Mouse (Mus musculus): ENCODE measurements around the gene Endod1. TPM values are rescaled to one million over a fixed set of nuclear protein-coding genes. Genes with fewer than 3 reads are reported as not detected.

The Endod1 gene
- polyA plus RNA-seq, 1 experiment from 2014 or later, result 26.8 TPM

DNA sequence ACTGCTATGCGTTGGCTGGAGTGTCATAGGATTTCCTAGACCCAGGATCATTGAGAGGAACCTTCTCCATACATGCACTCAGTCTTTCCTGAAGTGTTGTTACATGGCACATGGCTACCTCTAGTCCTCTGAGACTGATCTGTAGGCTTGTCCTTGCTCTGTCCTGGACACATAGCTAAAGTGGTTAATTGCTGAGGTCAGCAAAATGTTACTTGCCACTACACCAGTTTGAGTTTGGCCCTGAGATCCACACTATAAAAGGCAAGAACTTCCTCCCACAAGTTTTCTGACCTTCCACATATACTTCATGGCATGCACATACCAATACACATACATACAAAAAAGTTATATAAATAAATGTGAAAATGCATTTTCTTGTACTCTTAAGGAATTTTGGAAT lies 64.7 kb downstream of the Endod1 start:
- H3K27ac ChIP-seq (ENCODE audit: low read depth), result no peak overlapping the region
- no peak for DNase-seq (ENCODE audit: low spot score)

DNA sequence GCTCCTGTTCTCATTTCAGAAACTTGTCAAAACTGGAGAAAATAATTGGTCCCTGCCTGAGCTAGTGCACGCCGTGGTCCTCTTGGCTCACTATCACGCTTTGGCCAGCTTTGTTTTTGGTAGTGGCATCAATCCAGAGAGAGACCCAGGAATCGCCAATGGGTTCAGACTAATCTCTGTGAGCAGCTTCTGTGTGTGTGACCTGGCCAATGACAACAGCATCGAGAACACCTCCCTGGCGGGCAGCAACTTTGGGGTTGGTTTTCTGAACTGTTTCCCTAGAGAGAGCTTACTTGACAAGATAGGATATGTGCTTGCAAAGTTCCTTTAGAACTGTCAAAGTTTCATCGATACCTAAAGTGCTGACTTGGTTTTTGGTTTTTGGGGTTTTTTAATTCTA lies 66.8 kb downstream of the Endod1 start:
- Histone ChIP-seq H3K4me3 (ENCODE audit: low read depth, low read length) (no peak overlapping the region), H3K9ac (ENCODE audit: low read length) (no peak overlapping the region), H3K27ac (ENCODE audit: low read depth) (no peak overlapping the region), H3K4me2 (ENCODE audit: low read length) (no peak overlapping the region), H3K9me3 (ENCODE audit: control insufficient read depth, low read length) (no peaks in the 10 kb centered on the region), H3K4me1 (replicated peaks; ENCODE audit: control insufficient read depth, insufficient read depth, low read length) (no peaks in the 10 kb centered on the region), H3K27me3 (replicated peaks; ENCODE audit: control insufficient read depth, insufficient read depth, low read length) (no peaks in the 10 kb centered on the region), H3K36me3 (ENCODE audit: control insufficient read depth, insufficient read depth, low read length) (peaks cover 87% of the 10 kb centered on the region)
- ATAC-seq (replicated peaks; ENCODE audit: low FRiP score, low TSS enrichment, low read depth) (no peak), DNase-seq (ENCODE audit: low spot score) (no peak)
- WGBS, result 94% methylated on average over 7 of the region's 7 CpGs

More for the DNA sequence above, 64.7 kb downstream of the Endod1 start:
- WGBS, result 94% methylated on average over 1 of the region's 1 CpGs
- Histone ChIP-seq H3K9me3 (ENCODE audit: control insufficient read depth, low read length) (no peaks in the 10 kb centered on the region), H3K4me2 (ENCODE audit: low read length) (no peak overlapping the region), H3K4me3 (ENCODE audit: low read depth, low read length) (no peak overlapping the region), H3K36me3 (ENCODE audit: control insufficient read depth, insufficient read depth, low read length) (peaks cover 86% of the 10 kb centered on the region), H3K9ac (ENCODE audit: low read length) (no peak overlapping the region), H3K27me3 (replicated peaks; ENCODE audit: control insufficient read depth, insufficient read depth, low read length) (no peaks in the 10 kb centered on the region), H3K4me1 (replicated peaks; ENCODE audit: control insufficient read depth, insufficient read depth, low read length) (no peaks in the 10 kb centered on the region)
- ATAC-seq (replicated peaks; ENCODE audit: low FRiP score, low TSS enrichment, low read depth), result no peak

DNA sequence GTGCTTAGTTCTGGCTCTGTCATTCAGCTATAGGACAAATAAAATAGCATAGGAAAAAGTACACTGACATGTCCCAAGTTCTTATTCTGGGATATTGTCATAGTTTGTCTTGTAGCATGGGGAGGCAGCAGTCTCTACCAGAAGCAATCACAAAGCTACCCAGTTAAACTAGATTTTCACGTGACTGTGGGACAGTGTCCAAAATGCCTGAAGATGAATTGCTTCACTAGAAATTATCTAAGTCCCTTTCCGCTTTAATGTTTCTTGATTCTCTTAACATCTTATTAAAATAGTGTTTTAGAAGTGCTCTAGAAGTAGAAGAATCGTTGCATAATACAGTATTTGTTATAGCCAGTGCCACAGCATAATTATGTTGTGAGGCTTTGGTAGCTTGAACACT lies 67.3 kb downstream of the Endod1 start:
- Histone ChIP-seq H3K4me3 (ENCODE audit: low read depth, low read length) (no peak overlapping the region), H3K9me3 (ENCODE audit: control insufficient read depth, low read length) (no peaks in the 10 kb centered on the region), H3K4me2 (ENCODE audit: low read length) (no peak overlapping the region), H3K9ac (ENCODE audit: low read length) (no peak overlapping the region), H3K4me1 (replicated peaks; ENCODE audit: control insufficient read depth, insufficient read depth, low read length) (no peaks in the 10 kb centered on the region), H3K27me3 (replicated peaks; ENCODE audit: control insufficient read depth, insufficient read depth, low read length) (no peaks in the 10 kb centered on the region), H3K27ac (ENCODE audit: low read depth) (no peak overlapping the region), H3K36me3 (ENCODE audit: control insufficient read depth, insufficient read depth, low read length) (peaks cover 87% of the 10 kb centered on the region)
- ATAC-seq (replicated peaks; ENCODE audit: low FRiP score, low TSS enrichment, low read depth), result no peak
- no peak for DNase-seq (ENCODE audit: low spot score)
- 87% methylated on average over 3 of the region's 3 CpGs for WGBS

DNA sequence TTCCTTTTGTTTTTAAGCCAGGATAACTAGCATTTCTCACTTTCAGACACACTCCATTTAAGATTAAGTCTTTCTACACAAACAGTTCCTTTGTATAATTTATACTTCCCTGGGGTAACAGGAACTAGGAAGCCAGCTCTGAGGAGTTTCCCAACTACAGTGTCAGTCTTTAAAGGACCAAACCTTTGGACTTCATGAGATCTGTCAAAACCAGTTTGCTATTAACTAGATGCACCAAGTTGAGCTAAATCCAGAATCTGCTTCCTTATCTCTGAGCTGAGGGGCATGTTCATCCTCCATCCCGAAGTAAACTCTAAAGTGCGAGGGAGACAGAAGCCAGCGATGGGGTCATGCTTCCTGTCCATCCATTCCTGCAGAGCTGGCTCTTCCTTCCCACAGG lies 74.0 kb downstream of the Endod1 start:
- no peaks in the 10 kb centered on the region for H3K27me3 ChIP-seq (replicated peaks; ENCODE audit: control insufficient read depth, insufficient read depth, low read length)
- ATAC-seq (replicated peaks; ENCODE audit: low FRiP score, low TSS enrichment, low read depth) (no peak), DNase-seq (ENCODE audit: low spot score) (no peak)
- no peak overlapping the region for H3K9ac ChIP-seq (ENCODE audit: low read length)
- H3K36me3 ChIP-seq (ENCODE audit: control insufficient read depth, insufficient read depth, low read length), result peaks cover 42% of the 10 kb centered on the region
- no peak overlapping the region for H3K4me2 ChIP-seq (ENCODE audit: low read length)
- H3K9me3 ChIP-seq (ENCODE audit: control insufficient read depth, low read length), result no peaks in the 10 kb centered on the region
- no peaks in the 10 kb centered on the region; the same call in none of the 2 replicates for H3K4me1 ChIP-seq (replicated peaks; ENCODE audit: control insufficient read depth, insufficient read depth, low read length)
- no peak overlapping the region for H3K4me3 ChIP-seq (ENCODE audit: low read depth, low read length)
- 71% methylated on average over 3 of the region's 3 CpGs for WGBS
- no peak overlapping the region for H3K27ac ChIP-seq (ENCODE audit: low read depth)

DNA sequence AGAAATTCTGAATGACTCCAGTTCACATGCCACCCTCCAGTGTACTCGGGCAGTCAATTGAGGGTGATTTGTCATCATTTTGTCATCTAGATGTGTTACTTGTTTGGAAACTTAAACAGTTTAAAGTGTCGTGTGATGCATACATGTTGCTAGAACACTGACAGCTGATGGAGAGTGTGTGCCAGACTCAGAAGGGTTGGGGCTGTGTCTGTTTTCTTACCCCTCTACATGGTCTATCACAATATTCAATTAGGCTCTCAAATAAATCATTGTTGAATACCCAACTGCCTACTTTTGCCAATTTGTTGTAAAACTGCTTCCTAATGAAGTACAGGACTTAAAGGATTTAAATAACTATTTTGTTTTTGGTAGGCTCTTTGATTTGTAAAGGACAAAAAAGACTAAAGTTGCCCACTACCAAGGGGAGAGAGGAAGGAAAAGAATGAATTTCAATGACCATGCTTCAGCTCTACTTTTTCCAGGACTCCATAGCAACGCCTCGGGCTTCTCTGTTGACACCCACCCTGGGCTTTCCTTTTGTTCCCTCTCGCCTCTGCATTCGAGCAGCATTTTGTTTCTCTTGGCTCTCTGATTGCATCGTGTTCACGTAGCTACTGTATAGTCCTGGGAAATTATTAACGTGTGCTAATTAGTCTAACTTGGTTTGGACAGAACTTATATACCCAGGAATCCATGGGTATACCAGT lies 76.9 kb downstream of the Endod1 start:
- H3K4me2 ChIP-seq (ENCODE audit: low read length), result no peak overlapping the region
- DNase-seq (ENCODE audit: low spot score) (no peak), ATAC-seq (replicated peaks; ENCODE audit: low FRiP score, low TSS enrichment, low read depth) (no peak)
- H3K36me3 ChIP-seq (ENCODE audit: control insufficient read depth, insufficient read depth, low read length), result peaks cover 20% of the 10 kb centered on the region
- H3K9me3 ChIP-seq (ENCODE audit: control insufficient read depth, low read length), result no peaks in the 10 kb centered on the region
- 78% methylated on average over 9 of the region's 9 CpGs for WGBS
- no peaks in the 10 kb centered on the region for H3K27me3 ChIP-seq (replicated peaks; ENCODE audit: control insufficient read depth, insufficient read depth, low read length)
- no peak overlapping the region for H3K4me3 ChIP-seq (ENCODE audit: low read depth, low read length)
- H3K9ac ChIP-seq (ENCODE audit: low read length), result no peak overlapping the region
- peaks cover 7% of the 10 kb centered on the region for H3K4me1 ChIP-seq (replicated peaks; ENCODE audit: control insufficient read depth, insufficient read depth, low read length)
- H3K27ac ChIP-seq (ENCODE audit: low read depth), result no peak overlapping the region

Other genes with a start within 250 kb of the Endod1 start
- 29.9 and 30.5 TPM in 2 replicates for gene Sesn3, start 106.4 kb downstream of the Endod1 start, polyA plus RNA-seq (2014; fragmentation: Nextera tagmentation; extraction: Ambion mirVana)
- gene Kdm4d, start 119.0 kb upstream of the Endod1 start, polyA plus RNA-seq (2014; fragmentation: Nextera tagmentation; extraction: Ambion mirVana), result 0.34 and 0.58 TPM in 2 replicates
- 150 and 152 TPM in 2 replicates for gene Cwc15, start 119.1 kb upstream of the Endod1 start, polyA plus RNA-seq (2014; fragmentation: Nextera tagmentation; extraction: Ambion mirVana)

Data from intestine, embryonic 14.5 days (tissue).